In the genomic region with DNA sequence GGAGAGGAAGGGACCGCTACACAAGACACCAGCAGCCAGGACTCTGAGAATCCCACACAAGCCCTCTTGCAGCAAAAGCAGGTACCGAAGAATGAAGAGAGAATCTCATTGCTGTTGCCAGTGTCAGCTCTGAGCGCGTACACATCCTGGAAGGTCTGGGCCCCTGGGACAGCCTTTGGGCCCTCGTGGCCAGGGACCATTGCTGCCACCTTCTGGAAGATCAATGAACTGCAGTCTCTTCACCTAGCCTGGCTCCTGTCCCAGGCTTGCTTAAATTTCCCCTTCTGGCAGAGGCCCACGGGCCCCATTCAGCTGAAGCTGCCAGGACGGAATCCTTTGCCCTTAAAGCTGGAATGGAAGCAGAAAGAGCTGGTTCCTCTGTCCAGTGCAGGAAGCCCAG, we compare ENCODE assay signal across 8 mouse cellular contexts. TPM values are rescaled to one million over a fixed set of nuclear protein-coding genes. Genes with fewer than 3 reads are reported as not detected.
A peak's percentile ranks its signal among the peaks of the same experiment; 100 is the strongest.
DNase-seq lines count a peak whose midpoint lies in the region; TF ChIP-seq lines count a peak whose summit lies in the region.

No protein-coding gene starts in this region.

- peak in 1 of 2 experiments; percentile 62 for DNase-seq in layer of hippocampus, adult 2 months (ENCODE audit: low spot score in 2 of 2)
- no peak for DNase-seq in layer of hippocampus, adult 9-10 months (ENCODE audit: low spot score)
- DNase-seq in heart, postnatal 25 days (ENCODE audit: low spot score): peak; percentile 55
- DNase-seq in layer of hippocampus, postnatal 25 days (ENCODE audit: extremely low spot score in 1 of 2, low spot score in 1 of 2): peak; percentile 49 to 68
- DNase-seq in lung, postnatal 4 days: peak; percentile 78 to 86
- DNase-seq in spleen, postnatal 4 days (ENCODE audit: low spot score in 2 of 2): peak; percentile 68 to 88

- intact Hi-C loops in heart, postnatal 25 days (cut with DNase I): loop anchor here (1.0 to 2.0 kb wide), 2 partner anchors 41 to 83 kb away; no protein-coding TSS in a partner anchor

- WGBS in bone marrow, adult 2 months: 34% methylated on average over 7 of the region's 7 CpGs

- no peak overlapping the region for H3K4me3 ChIP-seq in layer of hippocampus, adult 2 months
- no peak overlapping the region for H3K4me3 ChIP-seq in bone marrow, adult 2 months (replicated peaks; ENCODE audit: control insufficient read depth, low read depth, low read length)
- H3K4me3 ChIP-seq in embryonic fibroblast, embryonic 13.5 days (ENCODE audit: insufficient read depth, low read length): no peak overlapping the region

- no peaks in the 10 kb centered on the region for H3K4me1 ChIP-seq in bone marrow, adult 2 months (ENCODE audit: control insufficient read depth, insufficient read depth, low read length)
- no peaks in the 10 kb centered on the region for H3K4me1 ChIP-seq in embryonic fibroblast, embryonic 13.5 days (ENCODE audit: control insufficient read depth, insufficient read depth, low read length)

- TF ChIP-seq CTCF in layer of hippocampus, adult 2 months (conservative IDR thresholded peaks at IDR 0.05): peak; percentile 98; the same call in 1 of the 2 replicates
- TF ChIP-seq CTCF in bone marrow, adult 2 months (IDR thresholded peaks at IDR 0.05; ENCODE audit: control insufficient read depth, insufficient read depth, low read length): peak; percentile 83
- peak; percentile 77 for TF ChIP-seq CTCF in embryonic fibroblast, embryonic 13.5 days (IDR thresholded peaks at IDR 0.05; ENCODE audit: borderline replicate concordance, insufficient read depth, low read length)

- H3K27ac ChIP-seq in layer of hippocampus, adult 2 months: no peak overlapping the region
- no peak overlapping the region for H3K27ac ChIP-seq in bone marrow, adult 2 months (ENCODE audit: control insufficient read depth, insufficient read depth, low read depth, low read length, poor library complexity)
- H3K27ac ChIP-seq in embryonic fibroblast, embryonic 13.5 days (ENCODE audit: insufficient read depth, low read length): no peak overlapping the region

- TF ChIP-seq POLR2A in bone marrow, adult 2 months (IDR thresholded peaks at IDR 0.05; ENCODE audit: borderline replicate concordance, control insufficient read depth, low read depth, low read length): no peak
- no peak for TF ChIP-seq POLR2A in embryonic fibroblast, embryonic 13.5 days (IDR thresholded peaks at IDR 0.05; ENCODE audit: low read depth, low read length)

RNA-seq across cellular contexts. Expression of a gene that starts 10.0 kb away (rescaled TPM):
- total RNA-seq in layer of hippocampus, adult 2 months (2021): 1 to 10 TPM; 7.9 to 8.9 TPM
- 0.93 and 1.3 TPM in 2 replicates for polyA plus RNA-seq in bone marrow, adult 2 months (2011; ENCODE audit: insufficient read depth, insufficient read length, low replicate concordance, missing spikeins)
- 31.7 and 36.6 TPM in 2 replicates for polyA plus RNA-seq in embryonic fibroblast, embryonic 13.5 days (2011; ENCODE audit: insufficient read length, low read depth, missing spikeins)
- 1 to 10 TPM; 8.2 to 9.7 TPM for total RNA-seq in heart, postnatal 25 days (2021)
- 10 to 100 TPM in 1 of 2 experiments, 1 to 10 TPM in 1; 8.5 to 10.7 TPM for total RNA-seq in layer of hippocampus, postnatal 25 days (2021)

RNA-seq across cellular contexts. Expression of a gene that starts 20.4 kb away (rescaled TPM):
- total RNA-seq in layer of hippocampus, adult 2 months (2021): under 1 TPM; 0.32 to 0.54 TPM
- polyA plus RNA-seq in bone marrow, adult 2 months (2011; ENCODE audit: insufficient read depth, insufficient read length, low replicate concordance, missing spikeins): not detected in 2 replicates
- polyA plus RNA-seq in embryonic fibroblast, embryonic 13.5 days (2011; ENCODE audit: insufficient read length, low read depth, missing spikeins): 0.23 and 0.35 TPM in 2 replicates
- under 1 TPM in 1 of 2 experiments, not detected in 1; 0.14 TPM for total RNA-seq in heart, postnatal 25 days (2021)
- total RNA-seq in layer of hippocampus, postnatal 25 days (2021): 1 to 10 TPM in 1 of 2 experiments, under 1 TPM in 1; 0.42 to 1.4 TPM

RNA-seq across cellular contexts. Expression of a gene that starts 21.0 kb away (rescaled TPM):
- total RNA-seq in layer of hippocampus, adult 2 months (2021): 10 to 100 TPM; 13.2 to 14.7 TPM
- 12.6 and 28.3 TPM in 2 replicates for polyA plus RNA-seq in bone marrow, adult 2 months (2011; ENCODE audit: insufficient read depth, insufficient read length, low replicate concordance, missing spikeins)
- 15.4 and 17.5 TPM in 2 replicates for polyA plus RNA-seq in embryonic fibroblast, embryonic 13.5 days (2011; ENCODE audit: insufficient read length, low read depth, missing spikeins)
- total RNA-seq in heart, postnatal 25 days (2021): 10 to 100 TPM; 11.6 to 13.5 TPM
- total RNA-seq in layer of hippocampus, postnatal 25 days (2021): 10 to 100 TPM; 10.5 to 12.1 TPM

RNA-seq across cellular contexts. Expression of a gene that starts 36.3 kb away (rescaled TPM):
- total RNA-seq in layer of hippocampus, adult 2 months (2021): 10 to 100 TPM; 63.5 to 78.7 TPM
- polyA plus RNA-seq in bone marrow, adult 2 months (2011; ENCODE audit: insufficient read depth, insufficient read length, low replicate concordance, missing spikeins): 3.0 and 3.1 TPM in 2 replicates
- polyA plus RNA-seq in embryonic fibroblast, embryonic 13.5 days (2011; ENCODE audit: insufficient read length, low read depth, missing spikeins): 19.6 and 25.0 TPM in 2 replicates
- 100 to 1,000 TPM; 107 to 108 TPM for total RNA-seq in heart, postnatal 25 days (2021)
- total RNA-seq in layer of hippocampus, postnatal 25 days (2021): 10 to 100 TPM; 74.9 to 79.0 TPM

RNA-seq across cellular contexts. Expression of a gene that starts 40.8 kb away (rescaled TPM):
- total RNA-seq in layer of hippocampus, adult 2 months (2021): 1 to 10 TPM; 2.6 TPM
- 4.0 and 5.6 TPM in 2 replicates for polyA plus RNA-seq in bone marrow, adult 2 months (2011; ENCODE audit: insufficient read depth, insufficient read length, low replicate concordance, missing spikeins)
- 88.8 and 98.2 TPM in 2 replicates for polyA plus RNA-seq in embryonic fibroblast, embryonic 13.5 days (2011; ENCODE audit: insufficient read length, low read depth, missing spikeins)
- total RNA-seq in heart, postnatal 25 days (2021): 1 to 10 TPM; 3.9 to 5.5 TPM
- total RNA-seq in layer of hippocampus, postnatal 25 days (2021): 1 to 10 TPM; 1.6 to 3.9 TPM
